Mouse (Mus musculus) limb, embryonic 15.5 days (tissue): ENCODE results near the gene Ier3. TPM values are rescaled to one million over a fixed set of nuclear protein-coding genes. Genes with fewer than 3 reads are reported as not detected.
"Not testable (repeated sequence)": the region's sequence is repeated elsewhere in the genome, so short reads cannot be mapped to it uniquely, and the experiment has no call there.

Experiments used
- ATAC-seq: fragments of 200-750 bp; cut with Nextera tagmentation; 2 replicates; pipeline ENCODE4 v1.8.0; 2017; ENCODE audit warnings: low read depth, moderate TSS enrichment; ENCODE audit not compliant: insufficient number of reproducible peaks, low FRiP score, low TSS enrichment
- H3K27ac ChIP-seq: fragments of 300-500 bp; sonication (generic); 2 replicates; pipeline ENCODE4 v1.5.1; 2015; ENCODE audit warnings: moderate library complexity, mild to moderate bottlenecking, inconsistent platforms
- H3K27me3 ChIP-seq: fragments of 300-500 bp; sonication (generic); 2 replicates; pipeline ENCODE4 v1.6.1; 2015; ENCODE audit warnings: inconsistent platforms
- H3K36me3 ChIP-seq: fragments of 300-500 bp; sonication (generic); 2 replicates; pipeline ENCODE4 v1.6.1; 2015; ENCODE audit warnings: inconsistent platforms
- H3K4me1 ChIP-seq: fragments of 300-500 bp; sonication (generic); 2 replicates; pipeline ENCODE4 v1.6.1; 2015; ENCODE audit warnings: inconsistent platforms
- H3K4me2 ChIP-seq: fragments of 300-500 bp; sonication (generic); 2 replicates; pipeline ENCODE4 v1.6.1; 2015; ENCODE audit warnings: mild to moderate bottlenecking, inconsistent platforms
- H3K4me3 ChIP-seq: fragments of 300-500 bp; sonication (generic); 2 replicates; pipeline ENCODE4 v1.5.1; 2015; ENCODE audit warnings: mild to moderate bottlenecking, inconsistent platforms
- H3K9ac ChIP-seq: fragments of 300-500 bp; sonication (generic); 2 replicates; pipeline ENCODE4 v1.6.1; 2015; ENCODE audit warnings: inconsistent platforms
- H3K9me3 ChIP-seq: fragments of 300-500 bp; sonication (generic); 2 replicates; pipeline ENCODE4 v1.6.1; 2016; ENCODE audit warnings: inconsistent platforms
- WGBS: fragments of 180-500 bp; shearing (Covaris S2); methylation state at CpG from one replicate; pipeline ENCODE4 v1.1.7; 2015; 5-methylcytosine and 5-hydroxymethylcytosine counted together
- polyA plus RNA-seq: library from polyadenylated mRNA; unstranded; fragments of >200 nt; fragmentation: Nextera tagmentation; extraction: Ambion mirVana; gene quantifications from 2 replicates; pipeline ENCODE4 v1.2.1, GENCODE M21; 2015

The Ier3 gene
- polyA plus RNA-seq, 1 experiment from 2014 or later = 23.2 TPM

DNA sequence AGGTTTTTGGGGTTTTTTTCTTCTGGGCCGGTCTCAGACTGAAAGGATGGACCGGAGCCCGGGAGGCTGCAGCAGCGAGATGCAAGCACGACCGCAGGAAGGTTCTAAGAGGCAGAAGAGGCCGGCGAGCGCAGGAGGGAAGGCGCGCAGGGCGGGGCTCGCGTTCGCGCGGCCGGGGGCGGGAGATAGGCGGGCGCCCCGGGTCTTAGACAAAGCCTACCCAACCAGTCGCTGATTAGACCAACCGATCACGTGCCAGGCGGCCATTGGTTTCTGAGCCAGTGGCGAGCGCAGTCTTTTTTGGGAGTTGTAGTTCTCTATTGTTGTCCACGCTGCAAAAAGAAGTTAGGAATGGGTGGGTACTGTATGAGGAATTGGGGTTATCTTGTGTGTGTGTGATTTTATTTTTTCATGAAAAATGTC, 16.6 kb downstream of the Ier3 start, which contains the start of gene Tubb5:
TSS of gene Tubb5 (minus strand) at position 185 of the 423 bp plus-strand sequence.
- ATAC-seq = peak; percentile 82
- WGBS = under 1% methylated on average over 29 of the region's 29 CpGs

DNA sequence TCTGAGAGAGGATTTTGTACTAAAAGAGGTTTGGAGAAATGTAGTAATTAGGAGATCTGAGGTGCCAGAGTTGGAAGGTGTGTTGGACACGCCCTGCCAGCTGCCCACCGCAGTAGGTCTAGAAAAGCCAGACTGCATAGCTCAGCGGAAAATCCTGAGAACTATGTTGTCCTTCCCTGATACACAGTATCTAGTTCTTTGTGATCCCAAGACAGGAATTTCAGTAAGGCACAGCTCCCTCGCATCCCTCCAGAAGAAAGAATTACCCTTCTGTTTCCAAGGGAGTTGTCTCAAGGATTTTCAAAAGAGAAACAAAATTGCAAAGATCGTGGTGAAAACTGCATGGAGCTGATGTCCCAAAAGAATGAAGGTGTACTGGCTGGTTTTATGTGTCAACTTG, 17.1 kb downstream of the Ier3 start:
- Histone ChIP-seq H3K9me3 (no peaks in the 10 kb centered on the region), H3K4me3 (peak overlapping the region; percentile 63), H3K36me3 (peaks cover 32% of the 10 kb centered on the region), H3K27me3 (no peaks in the 10 kb centered on the region), H3K4me1 (peaks cover 43% of the 10 kb centered on the region), H3K4me2 (peak overlapping the region; percentile 42), H3K9ac (peak overlapping the region; percentile 21), H3K27ac (peak overlapping the region; percentile 95)
- ATAC-seq = no peak
- WGBS = 1% methylated on average over 5 of the region's 5 CpGs

More for the DNA sequence above, 16.6 kb downstream of the Ier3 start, which contains the start of gene Tubb5:
- Histone ChIP-seq H3K4me2 (peak within 1 kb of the TSS; percentile 71), H3K9me3 (no peaks in the 10 kb centered on the region), H3K27ac (peak within 1 kb of the TSS; percentile 95), H3K4me3 (peak within 1 kb of the TSS; percentile 63), H3K27me3 (no peaks in the 10 kb centered on the region), H3K4me1 (peaks cover 46% of the 10 kb centered on the region), H3K9ac (peak within 1 kb of the TSS; percentile 79), H3K36me3 (peaks cover 36% of the 10 kb centered on the region)

GRCm38 (mm10) chr17:35839002-35839401, 17.5 kb downstream of the Ier3 start:
- not testable (repeated sequence) for ATAC-seq, H3K27me3 ChIP-seq, H3K9ac ChIP-seq, H3K9me3 ChIP-seq
- Histone ChIP-seq H3K4me2 (peak overlapping the region; percentile 42), H3K4me3 (peak overlapping the region; percentile 63), H3K27ac (peak overlapping the region; percentile 95), H3K36me3 (peaks cover 27% of the 10 kb centered on the region), H3K4me1 (peaks cover 39% of the 10 kb centered on the region)
- WGBS = 45% methylated on average over 3 of the region's 3 CpGs

GRCm38 (mm10) chr17:35840561-35840960, 19.1 kb downstream of the Ier3 start:
- Histone ChIP-seq H3K4me2 (peak overlapping the region; percentile 37), H3K27ac (no peak overlapping the region), H3K9me3 (no peaks in the 10 kb centered on the region), H3K4me3 (peak overlapping the region; percentile 41), H3K27me3 (no peaks in the 10 kb centered on the region), H3K36me3 (peaks cover 24% of the 10 kb centered on the region), H3K9ac (no peak overlapping the region), H3K4me1 (peaks cover 24% of the 10 kb centered on the region)
- WGBS = 53% methylated on average over 14 of the region's 14 CpGs
- ATAC-seq = no peak

- peak within 1 kb of the TSS; percentile 60 for H3K4me3 ChIP-seq
These were observed 19.8 kb downstream of the Ier3 start, which contains the start of gene Mdc1 for GRCm38 (mm10) chr17:35841076-35841950. Gene Mdc1, plus strand, starts transcription at chr17:35841515.

GRCm38 (mm10) chr17:35842006-35842405, 20.5 kb downstream of the Ier3 start:
- Histone ChIP-seq H3K4me3 (peak overlapping the region; percentile 60), H3K9me3 (no peaks in the 10 kb centered on the region), H3K4me1 (peaks cover 15% of the 10 kb centered on the region), H3K36me3 (peaks cover 26% of the 10 kb centered on the region), H3K9ac (peak overlapping the region; percentile 50; the same call in 1 of the 2 replicates), H3K27ac (peak overlapping the region; percentile 87), H3K4me2 (peak overlapping the region; percentile 56), H3K27me3 (no peaks in the 10 kb centered on the region)
- ATAC-seq = no peak
- 20% methylated on average over 11 of the region's 11 CpGs for whole genome bisulfite sequencing

More at GRCm38 (mm10) chr17:35841076-35841950, 19.8 kb downstream of the Ier3 start, which contains the start of gene Mdc1:
- peak within 1 kb of the TSS; percentile 50 for H3K9ac ChIP-seq
- H3K4me2 ChIP-seq = peak within 1 kb of the TSS; percentile 56
- peak; percentile 94 for ATAC-seq
- peak within 1 kb of the TSS; percentile 87 for H3K27ac ChIP-seq
- peaks cover 24% of the 10 kb centered on the region for H3K36me3 ChIP-seq
- peaks cover 18% of the 10 kb centered on the region for H3K4me1 ChIP-seq
- H3K9me3 ChIP-seq = no peaks in the 10 kb centered on the region
- under 1% methylated on average over 59 of the region's 59 CpGs for WGBS
- H3K27me3 ChIP-seq = no peaks in the 10 kb centered on the region

DNA sequence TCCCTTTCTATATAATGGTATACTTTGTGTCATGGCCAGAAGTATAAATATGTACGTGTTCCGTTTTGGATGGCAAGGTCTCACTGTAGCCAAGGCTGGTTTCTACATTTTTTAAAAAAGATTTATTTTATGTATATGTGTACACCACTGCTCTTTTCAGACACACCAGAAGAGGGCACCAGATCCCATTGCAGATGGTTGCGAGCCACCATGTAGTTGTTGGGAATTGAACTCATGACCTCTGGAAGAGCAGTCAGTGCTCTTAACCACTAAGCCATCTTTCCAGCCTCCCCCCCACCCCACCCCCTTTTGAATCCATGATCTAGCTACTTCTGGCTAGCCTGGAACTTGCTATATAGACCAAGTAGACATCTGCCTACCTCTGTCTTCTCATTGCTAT, 22.0 kb downstream of the Ier3 start:
- Histone ChIP-seq H3K4me2 (no peak overlapping the region), H3K9ac (no peak overlapping the region), H3K4me1 (peaks cover 15% of the 10 kb centered on the region), H3K27ac (no peak overlapping the region), H3K9me3 (no peaks in the 10 kb centered on the region), H3K27me3 (no peaks in the 10 kb centered on the region), H3K36me3 (peaks cover 41% of the 10 kb centered on the region), H3K4me3 (no peak overlapping the region)
- no peak for ATAC-seq
- WGBS = 96% methylated on average over 3 of the region's 3 CpGs

DNA sequence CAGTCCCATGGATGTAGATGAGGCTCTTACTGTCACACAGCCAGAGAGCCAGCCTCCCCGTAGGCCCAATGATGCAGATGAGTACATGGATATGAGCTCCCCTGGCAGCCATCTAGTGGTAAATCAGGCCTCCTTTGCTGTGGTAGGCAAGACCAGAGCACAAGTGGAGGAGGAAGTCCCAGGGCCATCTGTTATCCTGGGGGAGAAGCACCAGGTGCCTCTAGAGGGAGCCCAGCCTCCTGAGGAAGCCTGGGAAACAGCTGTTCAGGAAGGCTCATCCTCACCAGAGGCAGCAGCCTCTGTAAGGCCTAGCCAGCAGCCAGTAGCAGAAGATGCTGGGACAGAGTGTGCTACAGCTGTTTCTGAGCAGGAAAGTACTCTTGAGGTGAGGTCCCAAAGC, 26.6 kb downstream of the Ier3 start:
- no peak overlapping the region for H3K4me2 ChIP-seq
- H3K9me3 ChIP-seq = no peaks in the 10 kb centered on the region
- H3K4me3 ChIP-seq = no peak overlapping the region
- no peak overlapping the region for H3K27ac ChIP-seq
- H3K27me3 ChIP-seq = no peaks in the 10 kb centered on the region
- peaks cover 83% of the 10 kb centered on the region for H3K36me3 ChIP-seq
- ATAC-seq = peak; percentile 23; the same call in 1 of the 2 replicates
- 58% methylated on average over 1 of the region's 1 CpGs for WGBS
- no peak overlapping the region for H3K9ac ChIP-seq
- no peaks in the 10 kb centered on the region for H3K4me1 ChIP-seq

GRCm38 (mm10) chr17:35850974-35851373, 29.5 kb downstream of the Ier3 start:
- ATAC-seq = no peak
- Histone ChIP-seq H3K36me3 (peaks cover 88% of the 10 kb centered on the region), H3K4me1 (no peaks in the 10 kb centered on the region), H3K9ac (no peak overlapping the region), H3K9me3 (no peaks in the 10 kb centered on the region), H3K4me3 (no peak overlapping the region), H3K27me3 (no peaks in the 10 kb centered on the region), H3K27ac (no peak overlapping the region), H3K4me2 (no peak overlapping the region)
- WGBS = 97% methylated on average over 3 of the region's 3 CpGs

DNA sequence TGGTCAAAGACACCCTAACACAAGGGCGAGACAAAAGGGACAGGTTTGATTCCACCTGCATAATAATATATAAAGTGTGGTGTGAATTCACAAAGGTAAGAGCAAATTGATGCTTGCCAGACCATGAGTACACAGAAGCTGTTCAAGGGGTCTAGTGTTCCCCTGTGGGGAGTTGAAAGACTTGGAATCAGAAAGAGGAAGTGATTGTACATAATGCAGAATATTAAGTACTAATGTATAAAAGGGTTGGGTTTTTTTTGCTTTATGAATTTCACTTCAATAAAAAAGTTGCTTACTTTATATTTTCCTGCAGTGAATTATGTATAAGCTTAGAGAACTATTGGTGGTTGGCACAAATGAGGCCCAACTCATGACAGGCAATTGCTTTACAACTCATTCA, 37.9 kb downstream of the Ier3 start:
- 91% methylated on average over 1 of the region's 1 CpGs for WGBS
- H3K4me3 ChIP-seq = no peak overlapping the region
- H3K27ac ChIP-seq = no peak overlapping the region
- peaks cover 10% of the 10 kb centered on the region; the same call in 1 of the 2 replicates for H3K4me1 ChIP-seq
- no peaks in the 10 kb centered on the region for H3K9me3 ChIP-seq
- ATAC-seq = no peak
- H3K9ac ChIP-seq = no peak overlapping the region
- H3K4me2 ChIP-seq = no peak overlapping the region
- no peaks in the 10 kb centered on the region for H3K27me3 ChIP-seq
- H3K36me3 ChIP-seq = peaks cover 38% of the 10 kb centered on the region

GRCm38 (mm10) chr17:35859835-35860234, 38.4 kb downstream of the Ier3 start:
- Histone ChIP-seq H3K9me3 (no peaks in the 10 kb centered on the region), H3K27me3 (no peaks in the 10 kb centered on the region), H3K4me2 (no peak overlapping the region), H3K4me3 (no peak overlapping the region), H3K27ac (no peak overlapping the region), H3K36me3 (peaks cover 34% of the 10 kb centered on the region), H3K4me1 (peaks cover 14% of the 10 kb centered on the region), H3K9ac (no peak overlapping the region)
- ATAC-seq = no peak
- 73% methylated on average over 2 of the region's 2 CpGs for WGBS

GRCm38 (mm10) chr17:35860831-35861197, 39.3 kb downstream of the Ier3 start:
- ATAC-seq = 0 out of 2 replicates have a peak, but pooled peaks have one; percentile 8
- Histone ChIP-seq H3K4me2 (peak overlapping the region; percentile 61), H3K9ac (peak overlapping the region; percentile 76; the same call in 1 of the 2 replicates), H3K27me3 (no peaks in the 10 kb centered on the region), H3K27ac (peak overlapping the region; percentile 97), H3K4me3 (peak overlapping the region; percentile 69), H3K4me1 (peaks cover 19% of the 10 kb centered on the region), H3K36me3 (peaks cover 30% of the 10 kb centered on the region), H3K9me3 (no peaks in the 10 kb centered on the region)
- 4% methylated on average over 12 of the region's 12 CpGs for WGBS
